Comparison of ENCODE assay signal across 27 mouse cellular contexts in genomic region chr14:33763641-33764046, GRCm38 (mm10).
DNase-seq lines count a peak whose midpoint lies in the region; ATAC-seq lines count a peak whose summit lies in the region.
"Had no signal": no experiment of that assay in that cellular context is flagged by ENCODE, and none has a peak within 500 bp of the region (broad histone marks: within the 10 kb centered on the region; RNA-seq: fewer than 3 reads in every experiment).

No protein-coding gene starts in this region.

- H3K4me3 ChIP-seq in lung, embryonic 16.5 days (ENCODE audit: low read length): no peak overlapping the region
- no peak overlapping the region for H3K4me3 ChIP-seq in embryonic facial prominence, embryonic 11.5 days (ENCODE audit: low read depth, low read length)
- H3K4me3 ChIP-seq: erythroblast, embryonic 14.5 days; forebrain, embryonic 13.5 days; heart, adult 2 months; heart, embryonic 15.5 days; kidney, embryonic 15.5 days; left cerebral cortex, adult 2 months; midbrain, embryonic 12.5 days; stomach, embryonic 15.5 days had no signal

- no peak overlapping the region for H3K4me2 ChIP-seq in lung, embryonic 16.5 days (ENCODE audit: low read depth, low read length)
- no peak overlapping the region for H3K4me2 ChIP-seq in embryonic facial prominence, embryonic 11.5 days (ENCODE audit: low read depth, low read length)
- H3K4me2 ChIP-seq: forebrain, embryonic 13.5 days; heart, embryonic 15.5 days; kidney, embryonic 15.5 days; liver, embryonic 11.5 days; midbrain, embryonic 12.5 days; stomach, embryonic 15.5 days had no signal

- no peak for DNase-seq in lung, postnatal 14 days
- peak; percentile 68 for DNase-seq in embryonic facial prominence, embryonic 11.5 days (ENCODE audit: low spot score)
- peak; percentile 51 for DNase-seq in fibroblast of lung, adult 2 months (ENCODE audit: low read depth)
- DNase-seq in retina, embryonic 14.5 days (ENCODE audit: low spot score): peak; percentile 18
- no peak for DNase-seq in cerebellum, postnatal 25 days
- DNase-seq in adrenal gland, adult 8-10 months: no peak
- DNase-seq in cerebellum, postnatal 4 days (ENCODE audit: low spot score in 2 of 2): no peak
- DNase-seq: adrenal gland, postnatal 14 days; cerebellum, adult 8-10 months; gastrocnemius, postnatal 25 days; heart, adult 2 months; kidney, adult 11 months; kidney, postnatal 36 days; liver, postnatal 0 days; lung, postnatal 10 days; right cerebral cortex, postnatal 4 days; thymus, postnatal 25 days had no signal

- ATAC-seq in lung, embryonic 16.5 days (ENCODE audit: low read depth): peak; percentile 20; the same call in 1 of the 2 replicates
- peak; percentile 73 for ATAC-seq in embryonic facial prominence, embryonic 11.5 days (replicated peaks; ENCODE audit: insufficient number of reproducible peaks, low FRiP score, low TSS enrichment, low read depth)
- ATAC-seq: activated CD4-positive, CD25-positive, alpha-beta regulatory T cell, adult 4 months; forebrain, embryonic 13.5 days; liver, postnatal 0 days had no signal

- no peak overlapping the region for H3K9ac ChIP-seq in lung, embryonic 16.5 days (ENCODE audit: low read length)
- no peak overlapping the region for H3K9ac ChIP-seq in embryonic facial prominence, embryonic 11.5 days (replicated peaks; ENCODE audit: low read length)
- H3K9ac ChIP-seq: forebrain, embryonic 13.5 days; heart, embryonic 15.5 days; kidney, embryonic 15.5 days; liver, postnatal 0 days; midbrain, embryonic 12.5 days; stomach, embryonic 15.5 days had no signal

- no peaks in the 10 kb centered on the region for H3K27me3 ChIP-seq in lung, embryonic 16.5 days (ENCODE audit: control insufficient read depth, insufficient read depth, low read depth, low read length)
- H3K27me3 ChIP-seq in embryonic facial prominence, embryonic 11.5 days (ENCODE audit: control insufficient read depth, insufficient read depth, low read length): no peaks in the 10 kb centered on the region
- H3K27me3 ChIP-seq: forebrain, embryonic 13.5 days; heart, embryonic 15.5 days; kidney, embryonic 15.5 days; midbrain, embryonic 12.5 days; stomach, embryonic 15.5 days had no signal

- no peak overlapping the region for H3K27ac ChIP-seq in lung, embryonic 16.5 days (ENCODE audit: low read length)
- no peak overlapping the region for H3K27ac ChIP-seq in embryonic facial prominence, embryonic 11.5 days (replicated peaks; ENCODE audit: low read depth, low read length)
- H3K27ac ChIP-seq: forebrain, embryonic 13.5 days; heart, adult 2 months; heart, embryonic 15.5 days; kidney, embryonic 15.5 days; left cerebral cortex, adult 2 months; midbrain, embryonic 12.5 days; stomach, embryonic 15.5 days had no signal

- 0 out of 2 replicates have a peak, but pooled peaks cover 6% of the 10 kb centered on the region for H3K4me1 ChIP-seq in lung, embryonic 16.5 days (replicated peaks; ENCODE audit: control insufficient read depth, insufficient read depth, low read length)
- no peaks in the 10 kb centered on the region for H3K4me1 ChIP-seq in embryonic facial prominence, embryonic 11.5 days (ENCODE audit: control insufficient read depth, insufficient read depth, low read length)
- H3K4me1 ChIP-seq: forebrain, embryonic 13.5 days; heart, embryonic 15.5 days; kidney, embryonic 15.5 days; midbrain, embryonic 12.5 days; stomach, embryonic 15.5 days had no signal

- WGBS in lung, embryonic 16.5 days: 30% methylated on average over 3 of the region's 3 CpGs
- 19% methylated on average over 3 of the region's 3 CpGs for WGBS in embryonic facial prominence, embryonic 11.5 days

- H3K9me3 ChIP-seq in lung, embryonic 16.5 days (ENCODE audit: control insufficient read depth, low read length): no peaks in the 10 kb centered on the region
- H3K9me3 ChIP-seq in embryonic facial prominence, embryonic 11.5 days (replicated peaks; ENCODE audit: control insufficient read depth, low read length): no peaks in the 10 kb centered on the region
- H3K9me3 ChIP-seq: forebrain, embryonic 13.5 days; heart, embryonic 15.5 days; kidney, embryonic 15.5 days; midbrain, embryonic 12.5 days; stomach, embryonic 15.5 days had no signal

- no peaks in the 10 kb centered on the region for H3K36me3 ChIP-seq in lung, embryonic 16.5 days (ENCODE audit: control insufficient read depth, insufficient read depth, low read length)
- no peaks in the 10 kb centered on the region for H3K36me3 ChIP-seq in embryonic facial prominence, embryonic 11.5 days (replicated peaks; ENCODE audit: control insufficient read depth, insufficient read depth, low read depth, low read length)
- H3K36me3 ChIP-seq: heart, embryonic 15.5 days; kidney, embryonic 15.5 days; midbrain, embryonic 12.5 days; stomach, embryonic 15.5 days had no signal

Comparison
In these comparisons a context has a peak if more than half of its experiments do, and no peak if none do; other contexts are left out.
1. DNase-seq: peak in embryonic facial prominence, embryonic 11.5 days (single experiment), fibroblast of lung, adult 2 months (single experiment) and retina, embryonic 14.5 days (single experiment); none in lung, postnatal 14 days (single experiment), cerebellum, postnatal 25 days (0 of 2), adrenal gland, adult 8-10 months (single experiment) and cerebellum, postnatal 4 days (0 of 2).